19 mouse cellular contexts compared by ENCODE assay signal in the genomic region with DNA sequence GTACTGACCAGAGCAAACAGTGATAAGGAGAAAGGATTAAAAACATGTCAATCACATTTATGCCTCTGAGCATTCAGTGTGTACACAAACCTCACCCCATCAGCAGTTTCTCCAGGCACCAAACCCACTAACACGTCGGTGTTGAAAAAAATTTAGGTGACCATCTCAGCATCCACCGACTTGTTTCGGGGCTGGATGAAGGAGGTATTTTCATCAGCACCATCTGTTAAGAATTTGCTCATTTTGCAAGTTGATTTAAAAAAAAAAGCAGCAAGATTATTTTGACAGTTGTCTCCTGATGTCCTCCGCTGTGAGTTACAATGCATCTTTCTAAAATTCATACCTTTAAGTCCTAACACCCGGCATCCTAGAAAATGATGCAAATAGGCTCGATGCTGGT. TPM values are rescaled to one million over a fixed set of nuclear protein-coding genes. Genes with fewer than 3 reads are reported as not detected.
"Had no signal": no experiment of that assay in that cellular context is flagged by ENCODE, and none has a peak within 500 bp of the region (broad histone marks: within the 10 kb centered on the region; RNA-seq: fewer than 3 reads in every experiment).

No protein-coding gene starts in this region.

- H3K4me1 ChIP-seq: neural tube, embryonic 15.5 days; stomach, embryonic 15.5 days had no signal

- DNase-seq: retina, postnatal 1 day; right cerebral cortex, adult 18-20 months; right cerebral cortex, postnatal 14 days; right cerebral cortex, postnatal 25 days; right cerebral cortex, postnatal 4 days; spleen, adult 18-20 months; thymus, adult 18-20 months; thymus, adult 2 months; thymus, postnatal 14 days; thymus, postnatal 25 days; thymus, postnatal 36 days; thymus, postnatal 4 days had no signal

- H3K4me3 ChIP-seq: neural tube, embryonic 15.5 days; stomach, embryonic 15.5 days had no signal

- H3K27me3 ChIP-seq: neural tube, embryonic 15.5 days; stomach, embryonic 15.5 days had no signal

- H3K9me3 ChIP-seq: neural tube, embryonic 15.5 days; stomach, embryonic 15.5 days had no signal

- H3K9ac ChIP-seq: neural tube, embryonic 15.5 days; stomach, embryonic 15.5 days had no signal

- H3K36me3 ChIP-seq: neural tube, embryonic 15.5 days; stomach, embryonic 15.5 days had no signal

- H3K4me2 ChIP-seq: neural tube, embryonic 15.5 days; stomach, embryonic 15.5 days had no signal

- H3K27ac ChIP-seq: neural tube, embryonic 15.5 days; stomach, embryonic 15.5 days; stomach, postnatal 0 days had no signal

RNA-seq across cellular contexts. Expression of gene Ccdc190, which starts 29.8 kb away (rescaled TPM):
- total RNA-seq: neutrophil, adult 5-6 weeks had no signal
- polyA plus RNA-seq: small intestine, adult 2 months; spleen, adult 2 months; stomach, embryonic 14.5 days had no signal
